Mouse (Mus musculus) CH12.LX (cell line): Measurements from ENCODE around the gene Eps8l3. TPM values are rescaled to one million over a fixed set of nuclear protein-coding genes. Genes with fewer than 3 reads are reported as not detected.

ENCODE experiments used
- DNase-seq: peaks from one replicate; pipeline ENCODE4 v3.0.0-alpha.2; 2013; ENCODE audit errors: extremely low read depth
- H3K27ac ChIP-seq: 2 replicates; pipeline ENCODE4 v1.5.1; 2012; ENCODE audit warnings: low read depth, mild to moderate bottlenecking, control low read depth, moderate library complexity; ENCODE audit not compliant: insufficient read depth
- H3K27me3 ChIP-seq: replicated peaks from 2 replicates; pipeline ENCODE3; 2012; ENCODE audit warnings: inconsistent platforms
- H3K36me3 ChIP-seq, 2 experiments: replicated peaks in 1 of 2; 2 replicates each; pipeline versions ENCODE3 to v1.6.1; 2012; ENCODE audit warnings: inconsistent platforms in 1 of 2, low read length in 1 of 2, mild to moderate bottlenecking in 1 of 2, mixed read lengths in 1 of 2, moderate library complexity in 1 of 2; ENCODE audit not compliant: control insufficient read depth in 1 of 2, insufficient read depth in 1 of 2
- H3K4me1 ChIP-seq, 2 experiments: 2 replicates each; pipeline ENCODE4 v1.6.1; 2012; ENCODE audit warnings: inconsistent platforms in 1 of 2, moderate library complexity in 1 of 2; ENCODE audit not compliant: insufficient read depth in 2 of 2, control insufficient read depth in 1 of 2
- H3K4me2 ChIP-seq: 2 replicates; pipeline ENCODE4 v1.6.1; 2012; ENCODE audit warnings: low read depth, mild to moderate bottlenecking, control low read depth; ENCODE audit not compliant: poor library complexity, insufficient read depth, severe bottlenecking
- H3K4me3 ChIP-seq, 3 experiments: fragments of 150-350 bp in 1 of 3; sonication (generic) in 1 of 3; replicated peaks in 1 of 3; 2 replicates each; pipeline versions ENCODE3 to v1.5.1; 2011 to 2012; ENCODE audit warnings: low read depth in 2 of 3, low read length in 2 of 3, mild to moderate bottlenecking in 2 of 3, moderate library complexity in 2 of 3, control low read depth in 1 of 3, improper control_type of control experiment in 1 of 3, inconsistent platforms in 1 of 3, mixed read lengths in 1 of 3; ENCODE audit not compliant: poor library complexity in 1 of 3
- H3K79me2 ChIP-seq: replicated peaks from 2 replicates; pipeline ENCODE4 v1.6.1; 2012; ENCODE audit warnings: mild to moderate bottlenecking, moderate library complexity; ENCODE audit not compliant: control insufficient read depth, poor library complexity, insufficient read depth, severe bottlenecking; ENCODE audit errors: extremely low read depth
- H3K9ac ChIP-seq: 2 replicates; pipeline ENCODE4 v1.6.1; 2012; ENCODE audit warnings: low read depth, mild to moderate bottlenecking, control low read depth, moderate library complexity; ENCODE audit not compliant: insufficient read depth
- H3K9me3 ChIP-seq: replicated peaks from 2 replicates; pipeline ENCODE3; 2012; ENCODE audit warnings: low read length, inconsistent platforms, mixed read lengths
- CHD1 ChIP-seq: IDR thresholded peaks from 2 replicates; pipeline ENCODE4 v1.6.1; 2012; ENCODE audit warnings: low read depth, low read length, improper control_type of control experiment, inconsistent platforms
- CTCF ChIP-seq, 2 experiments: IDR thresholded peaks in 1 of 2; conservative IDR thresholded peaks in 1 of 2; 2 replicates each; pipeline ENCODE4 v1.5.1; 2011 to 2012; ENCODE audit warnings: low read depth in 2 of 2, low read length in 2 of 2, improper control_type of control experiment in 1 of 2, inconsistent platforms in 1 of 2, mild to moderate bottlenecking in 1 of 2, moderate library complexity in 1 of 2
- GABPA ChIP-seq: IDR thresholded peaks from 2 replicates; pipeline ENCODE4 v1.6.1; 2012; ENCODE audit warnings: low read depth, low read length, improper control_type of control experiment, inconsistent platforms; ENCODE audit not compliant: insufficient replicate concordance
- HCFC1 ChIP-seq: IDR thresholded peaks from 2 replicates; pipeline ENCODE4 v1.6.1; 2012; ENCODE audit warnings: low read depth, mild to moderate bottlenecking, inconsistent platforms, low read length, improper control_type of control experiment
- JUN ChIP-seq: IDR thresholded peaks from 2 replicates; pipeline ENCODE4 v1.6.1; 2011; ENCODE audit warnings: low read depth, mild to moderate bottlenecking, low read length, improper control_type of control experiment, moderate library complexity; ENCODE audit not compliant: insufficient read depth
- MAFK ChIP-seq: IDR thresholded peaks from 2 replicates; pipeline ENCODE4 v1.6.1; 2011; ENCODE audit warnings: low read length, improper control_type of control experiment; ENCODE audit not compliant: insufficient replicate concordance
- POLR2AphosphoS2 ChIP-seq: IDR thresholded peaks from 2 replicates; pipeline ENCODE4 v1.6.1; 2011; ENCODE audit warnings: low read depth, low read length, improper control_type of control experiment
- SIN3A ChIP-seq: IDR thresholded peaks from 2 replicates; pipeline ENCODE4 v1.6.1; 2012; ENCODE audit warnings: low read length, improper control_type of control experiment, inconsistent platforms
- dilution Hi-C: fragments of 300-500 bp; cut with MboI; formaldehyde crosslinking; loops from 2 replicates; pipeline ENCODE4 v1.14.3; 2020; ENCODE audit warnings: low sequenced_read_pairs; ENCODE audit not compliant: extremely low pct_unique_long_range_greater_than_20kb, extremely low pct_ligation_motif_present
- in situ Hi-C: fragments of 300-500 bp; cut with MboI; formaldehyde crosslinking; loops from 3 replicates; pipeline ENCODE4 v1.14.3; 2019; ENCODE audit warnings: low sequenced_read_pairs, low pct_ligation_motif_present, low pct_unique_long_range_greater_than_20kb, mixed read lengths
- polyA plus RNA-seq: library from polyadenylated mRNA; unstranded; fragments of >175 nt; gene quantifications from 2 replicates; pipeline ENCODE4 v1.2.1, GENCODE M21; 2012; ENCODE audit warnings: low read depth; ENCODE audit not compliant: insufficient read length
- total RNA-seq, 2 experiments: library from RNA; depleted of rRNA; stranded (reverse); fragments of 300-350 nt in 1 of 2; fragments of >200 nt in 1 of 2; gene quantifications; 2 replicates each; pipeline ENCODE4 v1.2.3; 2012 to 2014

Eps8l3 gene
- total and polyA plus RNA-seq, 3 experiments = not detected

- no peak for TF ChIP-seq CHD1
These were observed 40.9 kb downstream of the Eps8l3 start (continued) for GRCm38 (mm10) chr3:107917783-107918408.

GRCm38 (mm10) chr3:107920348-107920747 is 43.3 kb downstream of the Eps8l3 start:
- Histone ChIP-seq H3K27me3 (peaks cover 13% of the 10 kb centered on the region), H3K27ac (no peak overlapping the region), H3K9me3 (no peaks in the 10 kb centered on the region), H3K4me1 (no peaks in the 10 kb centered on the region), H3K9ac (no peak overlapping the region), H3K4me2 (no peak overlapping the region), H3K36me3 (no peaks in the 10 kb centered on the region), H3K4me3 (no peak overlapping the region), H3K79me2 (no peaks in the 10 kb centered on the region)
- in situ Hi-C loops = no loop called here
- no peak for DNase-seq
- dilution Hi-C loops = no loop called here
- TF ChIP-seq GABPA (no peak), POLR2AphosphoS2 (no peak)

GRCm38 (mm10) chr3:107925335-107925734 is 48.3 kb downstream of the Eps8l3 start:
- no peak overlapping the region for H3K27ac ChIP-seq
- H3K9ac ChIP-seq = no peak overlapping the region
- no peak overlapping the region for H3K4me2 ChIP-seq
- no peaks in the 10 kb centered on the region for H3K79me2 ChIP-seq
- dilution Hi-C loops (no loop called here), in situ Hi-C loops (no loop called here)
- H3K4me3 ChIP-seq = no peak overlapping the region
- TF ChIP-seq MAFK (peak; percentile 73; the same call in 1 of the 2 replicates), HCFC1 (no peak)
- no peak for DNase-seq
- H3K9me3 ChIP-seq = no peaks in the 10 kb centered on the region
- no peaks in the 10 kb centered on the region for H3K36me3 ChIP-seq
- peaks cover 3% of the 10 kb centered on the region for H3K27me3 ChIP-seq
- no peaks in the 10 kb centered on the region for H3K4me1 ChIP-seq

- Histone ChIP-seq H3K9ac (no peak overlapping the region), H3K4me3 (no peak overlapping the region), H3K79me2 (no peaks in the 10 kb centered on the region), H3K4me1 (no peaks in the 10 kb centered on the region), H3K27me3 (no peaks in the 10 kb centered on the region), H3K4me2 (no peak overlapping the region), H3K9me3 (no peaks in the 10 kb centered on the region), H3K27ac (no peak overlapping the region), H3K36me3 (no peaks in the 10 kb centered on the region)
- dilution Hi-C loops = no loop called here
- in situ Hi-C loops = no loop called here
- DNase-seq = no peak
- TF ChIP-seq CTCF (conservative IDR thresholded peaks at IDR 0.05 in 1 of 2, IDR thresholded peaks at IDR 0.05 in 1 of 2; ENCODE audit: low read depth in 2 of 2, low read length in 2 of 2) (no peak), JUN (no peak), SIN3A (no peak)
These were observed 50.8 kb downstream of the Eps8l3 start for GRCm38 (mm10) chr3:107927841-107928240.
